Mouse (Mus musculus): ENCODE data around the gene Med10.

DNA sequence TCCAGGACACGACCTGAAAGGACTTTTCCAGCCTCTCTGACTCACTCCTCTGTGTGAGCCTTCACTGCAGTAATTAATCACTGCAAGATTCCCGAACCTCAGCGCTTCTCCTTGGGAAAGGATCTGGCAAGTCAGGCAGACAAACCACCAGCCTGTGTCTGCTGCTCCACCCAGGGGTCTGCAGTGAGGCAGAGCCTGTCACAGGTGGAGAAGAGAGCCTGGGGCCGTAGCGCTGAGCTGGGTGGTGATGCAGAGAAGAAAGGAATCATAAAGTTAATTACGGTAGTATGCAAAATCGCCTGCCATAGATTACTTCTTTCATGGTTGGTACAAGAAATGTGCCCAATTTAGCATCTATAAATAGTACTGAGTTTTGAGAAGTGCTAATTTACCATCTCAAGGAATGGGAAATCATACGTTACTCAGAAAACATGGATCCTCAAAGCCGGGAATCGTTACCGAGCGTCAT, 9.6 kb upstream of the Med10 start:
- TF ChIP-seq CTCF (conservative IDR thresholded peaks at IDR 0.05; ENCODE audit: insufficient read depth, insufficient read length, low read depth, low read length) = no peak
- TF ChIP-seq POLR2A (IDR thresholded peaks at IDR 0.05; ENCODE audit: low read depth, low read length) = no peak
